Mouse (Mus musculus) megakaryocyte, embryonic 14.5 days (primary cell): ENCODE measurements around the gene Zfp524.

ENCODE experiments used
- FLI1 ChIP-seq: IDR thresholded peaks from 2 replicates; pipeline ENCODE4 v1.6.1; 2012; ENCODE audit warnings: low read length, inconsistent platforms, mixed read lengths
- GATA1 ChIP-seq: IDR thresholded peaks from 3 replicates; pipeline ENCODE4 v1.6.1; 2012; ENCODE audit warnings: mixed read lengths, low read length, inconsistent platforms, borderline replicate concordance

DNA sequence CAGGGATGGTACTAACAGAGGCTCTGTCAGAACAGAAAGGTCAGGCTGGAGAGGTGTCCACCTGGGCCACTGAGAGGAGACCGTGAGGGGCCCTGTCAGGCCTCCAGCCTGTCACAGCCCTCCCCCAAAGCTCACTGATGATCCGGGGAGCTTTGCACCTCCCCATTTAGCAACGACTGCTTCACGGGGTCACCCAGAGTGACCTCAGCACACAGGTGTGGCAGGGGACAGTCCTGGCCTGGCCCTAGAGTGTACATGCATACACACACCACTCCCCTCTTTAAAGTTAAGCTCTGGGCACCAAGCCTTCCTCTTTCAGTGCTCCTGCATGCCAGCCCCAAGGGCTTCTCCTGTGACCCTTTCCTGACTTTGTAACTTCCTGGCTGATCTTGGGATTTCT is 38.8 kb upstream of the Zfp524 start:
- no peak for TF ChIP-seq GATA1
- no peak for TF ChIP-seq FLI1
